Mouse (Mus musculus): ENCODE results near the gene Kcng3. TPM values are rescaled to one million over a fixed set of nuclear protein-coding genes. Genes with fewer than 3 reads are reported as not detected.

Kcng3 gene
- polyA plus RNA-seq (2015; fragmentation: Nextera tagmentation; extraction: Ambion mirVana), result 0.06 TPM in 2 replicates

GRCm38 (mm10) chr17:83631783-83632652 lies at the start of gene Kcng3:
TSS of gene Kcng3 (minus strand) at chr17:83631895.
- H3K27ac ChIP-seq, result no peak within 1 kb of the TSS
- peak within 1 kb of the TSS; percentile 22; the same call in 1 of the 2 replicates for H3K9ac ChIP-seq
- peak; percentile 56 for ATAC-seq (ENCODE audit: insufficient read depth, low FRiP score, low read depth)
- under 1% methylated on average over 79 of the region's 86 CpGs for WGBS
- no peaks in the 10 kb centered on the region for H3K9me3 ChIP-seq
- H3K4me1 ChIP-seq, result peaks cover 27% of the 10 kb centered on the region
- peaks cover 55% of the 10 kb centered on the region for H3K27me3 ChIP-seq (replicated peaks)
- no peaks in the 10 kb centered on the region for H3K36me3 ChIP-seq
- peak within 1 kb of the TSS; percentile 58 for H3K4me3 ChIP-seq (replicated peaks)
- peak within 1 kb of the TSS; percentile 95 for H3K4me2 ChIP-seq

GRCm38 (mm10) chr17:83677370-83677769 lies 45.7 kb upstream of the Kcng3 start:
- no peaks in the 10 kb centered on the region for H3K4me1 ChIP-seq
- no peaks in the 10 kb centered on the region for H3K9me3 ChIP-seq
- no peak overlapping the region for H3K27ac ChIP-seq
- no peak overlapping the region for H3K4me3 ChIP-seq (replicated peaks)
- no peaks in the 10 kb centered on the region for H3K36me3 ChIP-seq
- H3K27me3 ChIP-seq (replicated peaks), result no peaks in the 10 kb centered on the region
- H3K4me2 ChIP-seq, result no peak overlapping the region
- no peak overlapping the region for H3K9ac ChIP-seq
- 85% methylated on average over 1 of the region's 1 CpGs for WGBS
- ATAC-seq (ENCODE audit: insufficient read depth, low FRiP score, low read depth), result no peak

- no peak overlapping the region for H3K4me2 ChIP-seq
- no peaks in the 10 kb centered on the region for H3K36me3 ChIP-seq
- H3K27me3 ChIP-seq (replicated peaks), result no peaks in the 10 kb centered on the region
- ATAC-seq (ENCODE audit: insufficient read depth, low FRiP score, low read depth), result no peak
- no peaks in the 10 kb centered on the region for H3K9me3 ChIP-seq
- no peak overlapping the region for H3K4me3 ChIP-seq (replicated peaks)
- no peaks in the 10 kb centered on the region for H3K4me1 ChIP-seq
- 80% methylated on average over 4 of the region's 4 CpGs for WGBS
- no peak overlapping the region for H3K9ac ChIP-seq
- no peak overlapping the region for H3K27ac ChIP-seq
These were observed 41.0 kb upstream of the Kcng3 start for GRCm38 (mm10) chr17:83672685-83673084.

GRCm38 (mm10) chr17:83667934-83668690 lies 36.4 kb upstream of the Kcng3 start:
- Histone ChIP-seq H3K9me3 (no peaks in the 10 kb centered on the region), H3K4me1 (no peaks in the 10 kb centered on the region), H3K4me3 (replicated peaks) (no peak overlapping the region), H3K9ac (no peak overlapping the region), H3K27ac (no peak overlapping the region), H3K4me2 (no peak overlapping the region), H3K27me3 (replicated peaks) (no peaks in the 10 kb centered on the region), H3K36me3 (no peaks in the 10 kb centered on the region)
- no peak for ATAC-seq (ENCODE audit: insufficient read depth, low FRiP score, low read depth)
- WGBS, result 78% methylated on average over 3 of the region's 3 CpGs

GRCm38 (mm10) chr17:83666597-83667287 lies 35.0 kb upstream of the Kcng3 start:
- no peak overlapping the region for H3K4me3 ChIP-seq (replicated peaks)
- no peaks in the 10 kb centered on the region for H3K36me3 ChIP-seq
- H3K4me1 ChIP-seq, result no peaks in the 10 kb centered on the region
- no peaks in the 10 kb centered on the region for H3K27me3 ChIP-seq (replicated peaks)
- ATAC-seq (ENCODE audit: insufficient read depth, low FRiP score, low read depth), result no peak
- WGBS, result 58% methylated on average over 13 of the region's 13 CpGs
- no peak overlapping the region for H3K4me2 ChIP-seq
- H3K9ac ChIP-seq, result no peak overlapping the region
- H3K9me3 ChIP-seq, result no peaks in the 10 kb centered on the region
- H3K27ac ChIP-seq, result no peak overlapping the region

GRCm38 (mm10) chr17:83664761-83665160 lies 33.1 kb upstream of the Kcng3 start:
- WGBS, result 57% methylated on average over 8 of the region's 8 CpGs
- Histone ChIP-seq H3K4me2 (no peak overlapping the region), H3K27ac (no peak overlapping the region), H3K4me1 (no peaks in the 10 kb centered on the region), H3K9ac (no peak overlapping the region), H3K4me3 (replicated peaks) (no peak overlapping the region), H3K27me3 (replicated peaks) (no peaks in the 10 kb centered on the region), H3K36me3 (no peaks in the 10 kb centered on the region), H3K9me3 (no peaks in the 10 kb centered on the region)
- ATAC-seq (ENCODE audit: insufficient read depth, low FRiP score, low read depth), result no peak

GRCm38 (mm10) chr17:83658943-83659342 lies 27.2 kb upstream of the Kcng3 start:
- peak; percentile 88 for ATAC-seq (ENCODE audit: insufficient read depth, low FRiP score, low read depth)
- H3K4me3 ChIP-seq (replicated peaks), result no peak overlapping the region
- 63% methylated on average over 1 of the region's 1 CpGs for WGBS
- H3K27ac ChIP-seq, result no peak overlapping the region
- H3K9ac ChIP-seq, result no peak overlapping the region
- no peaks in the 10 kb centered on the region for H3K4me1 ChIP-seq
- H3K36me3 ChIP-seq, result no peaks in the 10 kb centered on the region
- no peaks in the 10 kb centered on the region for H3K27me3 ChIP-seq (replicated peaks)
- H3K9me3 ChIP-seq, result no peaks in the 10 kb centered on the region
- H3K4me2 ChIP-seq, result no peak overlapping the region

- H3K36me3 ChIP-seq, result no peaks in the 10 kb centered on the region
- H3K4me3 ChIP-seq (replicated peaks), result no peak overlapping the region
- no peaks in the 10 kb centered on the region for H3K4me1 ChIP-seq
- 87% methylated on average over 9 of the region's 9 CpGs for WGBS
- no peak overlapping the region for H3K9ac ChIP-seq
- no peaks in the 10 kb centered on the region for H3K27me3 ChIP-seq (replicated peaks)
- H3K9me3 ChIP-seq, result no peaks in the 10 kb centered on the region
- no peak overlapping the region for H3K27ac ChIP-seq
- no peak overlapping the region for H3K4me2 ChIP-seq
- ATAC-seq (ENCODE audit: insufficient read depth, low FRiP score, low read depth), result no peak
These were observed 25.7 kb upstream of the Kcng3 start for GRCm38 (mm10) chr17:83657375-83657774.

GRCm38 (mm10) chr17:83655732-83656131 lies 24.0 kb upstream of the Kcng3 start:
- no peak for ATAC-seq (ENCODE audit: insufficient read depth, low FRiP score, low read depth)
- Histone ChIP-seq H3K27me3 (replicated peaks) (no peaks in the 10 kb centered on the region), H3K4me1 (no peaks in the 10 kb centered on the region), H3K27ac (no peak overlapping the region), H3K4me3 (replicated peaks) (no peak overlapping the region), H3K9me3 (no peaks in the 10 kb centered on the region), H3K9ac (no peak overlapping the region), H3K4me2 (no peak overlapping the region), H3K36me3 (no peaks in the 10 kb centered on the region)
- WGBS, result 64% methylated on average over 3 of the region's 3 CpGs

GRCm38 (mm10) chr17:83654651-83655136 lies 23.0 kb upstream of the Kcng3 start:
- Histone ChIP-seq H3K36me3 (no peaks in the 10 kb centered on the region), H3K4me1 (no peaks in the 10 kb centered on the region), H3K4me3 (replicated peaks) (no peak overlapping the region), H3K9ac (no peak overlapping the region), H3K27ac (no peak overlapping the region), H3K4me2 (no peak overlapping the region), H3K27me3 (replicated peaks) (no peaks in the 10 kb centered on the region), H3K9me3 (no peaks in the 10 kb centered on the region)
- no peak for ATAC-seq (ENCODE audit: insufficient read depth, low FRiP score, low read depth)
- 53% methylated on average over 13 of the region's 13 CpGs for WGBS

- Histone ChIP-seq H3K4me3 (replicated peaks) (no peak overlapping the region), H3K9ac (no peak overlapping the region), H3K4me1 (no peaks in the 10 kb centered on the region), H3K27ac (no peak overlapping the region), H3K27me3 (replicated peaks) (no peaks in the 10 kb centered on the region), H3K9me3 (no peaks in the 10 kb centered on the region), H3K36me3 (no peaks in the 10 kb centered on the region), H3K4me2 (no peak overlapping the region)
- no peak for ATAC-seq (ENCODE audit: insufficient read depth, low FRiP score, low read depth)
- 92% methylated on average over 3 of the region's 3 CpGs for WGBS
These were observed 21.9 kb upstream of the Kcng3 start for GRCm38 (mm10) chr17:83653635-83654034.
